Mouse (Mus musculus) hindlimb bud, embryonic 11.5 days (tissue): ENCODE results near the gene Kcnj10.

Source experiments
- DNase-seq: peaks from one replicate; pipeline ENCODE4 v3.0.0-alpha.2; 2012; ENCODE audit warnings: low read depth, low spot score; ENCODE audit errors: extremely low spot score

Kcnj10 gene

DNA sequence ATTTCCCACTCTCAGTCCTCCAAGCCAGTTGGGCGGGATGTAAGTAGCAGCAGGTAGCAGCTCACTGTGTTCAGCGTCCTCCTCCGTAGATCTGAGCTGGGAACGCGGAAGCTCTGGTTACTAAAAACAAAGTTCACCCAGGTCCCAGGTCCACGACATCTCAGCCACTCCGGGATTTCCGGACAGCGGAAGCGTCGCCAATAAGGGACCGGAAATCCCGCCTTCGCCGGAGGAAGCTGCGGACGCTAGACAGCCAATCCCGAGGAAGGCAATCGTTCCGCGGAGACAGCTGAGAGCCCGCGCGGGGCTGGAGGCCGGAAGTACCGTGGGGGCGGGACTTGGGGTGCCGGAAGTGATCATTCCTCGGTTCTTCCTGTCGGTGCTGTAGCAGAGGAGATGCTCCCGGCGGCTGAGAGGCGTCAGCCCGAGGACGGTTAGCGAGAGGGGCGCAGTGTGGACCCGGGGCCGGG, 35.2 kb downstream of the Kcnj10 start, which contains the start of gene Pigm:
TSS of gene Pigm (plus strand) at position 349 of the 470 bp plus-strand sequence.
- DNase-seq: peak; percentile 93

DNA sequence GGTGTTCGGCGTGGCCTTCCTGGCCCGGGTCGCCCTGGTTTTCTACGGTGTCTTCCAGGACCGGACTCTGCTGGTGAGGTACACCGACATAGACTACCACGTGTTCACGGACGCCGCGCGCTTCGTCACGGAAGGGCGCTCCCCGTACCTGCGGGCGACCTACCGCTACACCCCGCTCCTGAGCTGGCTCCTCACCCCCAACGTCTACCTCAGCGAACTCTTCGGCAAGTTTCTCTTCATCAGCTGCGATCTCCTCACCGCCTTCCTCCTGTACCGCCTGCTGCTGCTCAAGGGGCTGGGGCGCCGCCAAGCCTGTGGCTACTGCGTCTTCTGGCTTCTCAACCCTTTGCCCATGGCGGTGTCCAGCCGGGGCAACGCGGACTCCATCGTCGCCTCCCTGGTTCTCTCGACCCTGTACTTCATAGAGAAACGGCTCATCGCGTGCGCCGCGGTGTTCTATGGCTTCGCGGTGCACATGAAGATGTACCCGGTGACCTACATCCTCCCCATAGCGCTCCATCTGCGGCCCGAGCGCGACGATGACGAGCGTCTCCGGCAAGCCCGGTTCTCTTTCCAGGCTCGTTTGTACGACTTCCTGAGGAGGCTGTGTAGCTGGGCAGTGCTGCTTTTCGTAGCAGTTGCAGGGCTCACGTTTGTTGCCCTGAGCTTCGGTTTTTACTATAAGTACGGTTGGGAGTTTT, 35.9 kb downstream of the Kcnj10 start:
- no peak for DNase-seq

DNA sequence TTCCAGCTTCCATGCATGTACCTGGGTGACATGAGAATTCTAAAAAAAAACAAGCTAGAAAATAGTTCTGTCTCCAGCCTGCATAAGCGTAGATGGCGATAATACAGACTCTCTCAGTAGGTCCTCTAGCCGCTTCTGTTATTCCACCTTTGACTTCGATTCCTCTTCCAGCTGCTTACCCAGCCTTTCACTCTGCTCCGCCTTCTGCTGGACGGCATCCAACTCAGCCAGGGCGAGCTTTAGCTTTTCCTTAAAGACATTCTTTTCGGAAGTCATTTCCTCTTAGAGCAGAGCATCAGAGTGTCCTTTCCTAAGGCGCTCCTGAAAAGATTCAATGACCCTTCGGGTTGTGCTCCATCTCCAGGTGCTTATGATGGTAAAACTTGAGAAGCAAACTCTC, 39.1 kb downstream of the Kcnj10 start:
- no peak for DNase-seq

DNA sequence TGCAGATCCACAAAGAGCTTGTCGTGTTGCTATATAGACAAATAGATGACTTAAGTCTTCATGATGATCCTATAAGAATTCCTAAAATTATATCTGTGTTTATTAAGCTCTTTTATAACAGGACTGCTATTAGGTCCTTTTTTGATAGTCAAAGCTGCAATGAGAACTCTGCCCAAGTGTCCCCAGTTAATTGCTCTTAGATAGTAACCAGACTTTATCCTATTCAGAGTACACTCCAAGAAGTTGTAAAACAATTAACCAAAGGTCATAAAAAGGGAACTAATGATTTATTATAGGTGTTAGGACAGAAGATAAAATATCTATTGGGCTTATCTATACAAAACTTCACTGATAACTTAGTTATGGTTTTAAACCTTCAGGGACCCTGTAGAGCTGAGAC, 41.1 kb downstream of the Kcnj10 start:
- no peak for DNase-seq

GRCm38 (mm10) chr1:172387246-172387645, 46.2 kb downstream of the Kcnj10 start:
- DNase-seq: no peak

DNA sequence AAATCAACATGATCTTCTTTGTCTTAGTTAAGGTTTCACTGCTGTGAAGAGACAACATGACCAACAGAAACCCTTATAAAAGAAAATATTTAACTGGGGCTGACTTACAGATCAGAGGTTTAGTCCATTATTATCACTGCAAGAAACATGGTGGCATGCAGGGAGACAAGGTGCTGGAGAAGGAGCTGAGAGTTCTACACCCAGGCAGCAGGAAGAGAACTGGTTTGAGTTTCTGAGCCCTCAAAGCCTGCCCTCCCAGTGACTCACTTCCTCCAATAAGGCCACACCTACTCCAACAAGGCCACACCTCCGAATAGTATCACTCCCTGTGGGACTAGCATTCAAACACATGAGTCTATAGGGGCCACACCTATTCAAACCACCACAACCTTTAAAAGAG, 49.8 kb downstream of the Kcnj10 start:
- no peak for DNase-seq

- no peak for DNase-seq
Measured at GRCm38 (mm10) chr1:172391807-172392581, 51.0 kb downstream of the Kcnj10 start.

DNA sequence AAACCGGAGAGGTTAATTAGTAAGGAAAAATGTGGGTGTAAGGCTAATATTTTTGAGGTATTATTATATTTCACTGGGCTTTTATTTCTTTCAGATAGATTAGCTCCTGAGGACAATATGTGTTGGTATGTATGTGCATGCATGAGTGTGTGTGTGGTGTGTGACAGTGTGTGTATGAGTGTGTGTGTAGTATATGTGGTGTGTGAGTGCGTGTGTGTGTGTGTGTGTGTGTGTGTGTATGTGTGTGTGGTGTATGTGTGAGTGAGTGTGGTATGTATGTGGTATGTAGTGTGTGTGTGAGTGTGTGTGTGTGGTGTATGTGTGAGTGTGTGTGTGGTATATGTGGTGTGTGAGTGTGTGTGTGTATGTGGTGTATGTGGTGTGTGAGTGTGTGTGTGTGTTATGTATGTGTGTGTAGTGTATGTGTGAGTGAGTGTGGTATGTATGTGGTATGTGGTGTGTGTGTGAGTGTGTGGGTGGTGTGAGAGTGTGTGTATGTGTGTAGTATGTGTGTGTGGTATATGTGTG, 51.7 kb downstream of the Kcnj10 start:
- DNase-seq: no peak

DNA sequence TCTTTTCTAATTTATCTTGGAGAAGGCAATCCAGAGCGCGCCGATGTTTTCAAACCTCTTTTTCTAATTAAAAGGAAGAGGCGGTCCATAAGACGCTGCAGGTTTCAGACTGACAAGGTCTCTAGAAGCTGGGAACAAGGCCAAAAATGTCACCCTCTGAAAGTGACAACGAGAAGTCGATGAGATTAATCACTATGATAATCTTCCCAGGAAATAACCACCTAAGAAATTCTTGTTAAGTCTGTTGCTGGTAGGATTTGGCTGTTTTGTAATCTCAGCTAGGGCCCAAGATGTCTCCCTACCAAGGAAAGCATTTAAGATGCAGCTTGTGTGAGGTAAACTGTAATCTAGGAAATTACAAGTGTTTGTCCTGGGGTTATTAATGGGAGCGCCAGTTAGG, 52.7 kb downstream of the Kcnj10 start:
- no peak for DNase-seq

GRCm38 (mm10) chr1:172396996-172397752, 56.2 kb downstream of the Kcnj10 start:
- no peak for DNase-seq

GRCm38 (mm10) chr1:172406077-172406706, 65.2 kb downstream of the Kcnj10 start:
- no peak for DNase-seq

- DNase-seq: peak; percentile 67
Measured at GRCm38 (mm10) chr1:172408996-172409395, 68.0 kb downstream of the Kcnj10 start.

GRCm38 (mm10) chr1:172409431-172409830, 68.4 kb downstream of the Kcnj10 start:
- DNase-seq: no peak

DNA sequence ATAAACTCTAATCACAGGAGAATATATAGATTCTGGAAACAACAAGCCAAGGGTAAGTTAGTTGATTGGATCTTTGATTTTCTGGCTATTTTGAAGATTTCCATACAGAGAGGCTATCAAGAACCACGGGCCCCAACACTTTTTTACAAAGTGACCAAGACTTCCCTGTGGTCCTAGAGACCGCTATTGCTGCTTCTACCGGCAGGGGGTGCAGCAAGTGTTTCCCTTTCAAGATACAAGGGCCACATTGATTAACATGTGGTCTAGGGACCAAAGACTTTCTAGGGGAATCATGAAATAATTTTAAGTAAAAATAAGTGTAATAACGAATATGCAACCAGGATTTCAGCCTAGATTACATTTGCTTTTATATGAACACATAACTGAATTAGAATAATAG, 69.8 kb downstream of the Kcnj10 start:
- DNase-seq: no peak

- no peak for DNase-seq
Measured at GRCm38 (mm10) chr1:172412204-172412603, 71.2 kb downstream of the Kcnj10 start.

GRCm38 (mm10) chr1:172413491-172414230, 72.7 kb downstream of the Kcnj10 start:
- DNase-seq: no peak

DNA sequence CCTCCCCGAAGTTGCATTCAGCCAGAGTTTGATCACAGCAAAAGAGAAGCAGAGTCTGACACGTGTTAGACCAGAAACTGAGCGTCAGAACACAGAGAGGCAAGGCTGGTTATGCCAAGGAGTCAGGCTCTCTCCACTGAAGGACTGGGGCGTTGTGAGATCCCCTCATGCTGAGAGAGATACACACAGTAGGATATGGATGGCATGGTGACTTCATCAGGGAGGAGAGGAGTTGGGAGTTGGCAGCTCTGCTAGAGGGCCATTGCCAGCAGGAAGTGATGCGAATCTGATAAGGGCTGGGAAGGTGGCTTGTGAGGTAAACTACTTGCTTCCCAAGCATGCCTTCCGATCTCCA, 73.2 kb downstream of the Kcnj10 start:
- no peak for DNase-seq

GRCm38 (mm10) chr1:172415061-172415460, 74.1 kb downstream of the Kcnj10 start:
- no peak for DNase-seq

DNA sequence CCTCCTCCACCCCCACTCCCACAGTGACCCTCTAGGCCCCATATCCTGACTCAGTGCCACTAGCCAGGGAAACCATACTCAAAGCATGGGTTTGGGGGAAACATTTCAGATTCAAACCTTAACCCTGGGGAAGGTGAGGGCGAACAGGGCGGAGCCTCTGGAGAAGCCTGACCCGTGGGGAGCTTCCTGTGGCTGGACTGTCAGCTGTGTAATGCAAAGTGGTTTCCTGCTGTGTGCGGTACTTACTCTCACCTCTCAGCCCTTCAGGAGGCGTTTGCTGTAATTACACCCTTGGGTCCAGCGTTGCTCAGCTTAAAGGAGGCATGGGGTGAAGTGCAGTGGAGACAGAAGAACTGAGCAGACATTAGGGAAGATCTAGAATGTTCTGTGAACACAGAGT, 77.2 kb downstream of the Kcnj10 start:
- no peak for DNase-seq

DNA sequence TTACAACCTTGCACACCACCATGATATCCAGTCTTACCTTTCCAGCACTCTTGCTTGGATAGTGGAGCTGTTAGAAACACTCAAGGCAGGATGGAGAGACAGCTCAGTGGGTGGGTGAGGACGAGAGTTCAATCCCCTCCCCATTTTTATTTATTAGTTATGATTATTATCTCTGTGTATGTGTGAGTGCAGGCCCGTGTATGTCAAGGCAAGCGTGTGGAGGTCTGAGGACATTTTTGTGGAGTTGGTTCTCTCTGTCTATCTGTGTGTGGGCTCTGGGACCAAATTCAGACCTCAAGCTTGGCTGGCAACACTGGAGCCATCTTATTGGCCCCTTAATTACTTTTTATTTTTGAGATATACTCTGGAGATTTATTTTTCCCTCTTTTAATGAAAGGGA, 77.6 kb downstream of the Kcnj10 start:
- no peak for DNase-seq
